Comparison of ENCODE assay signal across 15 mouse cellular contexts in the genomic region with DNA sequence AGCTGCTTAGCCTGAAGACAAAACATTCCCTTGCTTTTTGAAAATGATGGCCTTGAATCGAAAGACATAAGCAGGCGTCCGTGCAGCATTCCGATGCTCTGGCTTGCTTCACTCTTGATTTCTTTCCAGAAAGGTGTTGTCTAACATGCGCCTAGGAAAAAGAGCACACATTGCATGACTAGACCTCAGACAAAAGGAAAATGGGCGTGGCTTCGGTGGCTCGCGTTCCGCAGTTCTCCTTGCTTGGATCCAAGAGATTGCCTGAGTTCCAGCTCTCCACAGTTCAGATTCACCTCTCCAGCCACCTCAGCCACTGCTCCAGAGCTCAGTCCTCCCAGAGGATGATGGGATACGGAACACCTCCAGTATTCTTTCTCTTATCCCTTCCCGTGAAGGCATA.
DNase-seq lines count a peak whose midpoint lies in the region; ATAC-seq and TF ChIP-seq lines count a peak whose summit lies in the region.
"Had no signal": no experiment of that assay in that cellular context is flagged by ENCODE, and none has a peak within 500 bp of the region (broad histone marks: within the 10 kb centered on the region; RNA-seq: fewer than 3 reads in every experiment).

No protein-coding gene starts in this region.

- no peak overlapping the region for H3K9ac ChIP-seq in lung, embryonic 14.5 days
- H3K9ac ChIP-seq in stomach, embryonic 16.5 days (ENCODE audit: low read length): no peak overlapping the region
- H3K9ac ChIP-seq in stomach, postnatal 0 days (ENCODE audit: low read length): no peak overlapping the region
- no peak overlapping the region for H3K9ac ChIP-seq in limb, embryonic 14.5 days (ENCODE audit: low read depth, low read length, severe bottlenecking)
- H3K9ac ChIP-seq: liver, embryonic 13.5 days had no signal

- no peaks in the 10 kb centered on the region for H3K36me3 ChIP-seq in lung, embryonic 14.5 days (ENCODE audit: insufficient read depth)
- no peaks in the 10 kb centered on the region for H3K36me3 ChIP-seq in stomach, embryonic 16.5 days (ENCODE audit: control insufficient read depth, insufficient read depth, low read length)
- H3K36me3 ChIP-seq in stomach, postnatal 0 days (ENCODE audit: control insufficient read depth, insufficient read depth, low read length): no peaks in the 10 kb centered on the region
- no peaks in the 10 kb centered on the region for H3K36me3 ChIP-seq in limb, embryonic 14.5 days (ENCODE audit: control insufficient read depth, insufficient read depth, low read length)
- H3K36me3 ChIP-seq: liver, embryonic 13.5 days had no signal

- H3K9me3 ChIP-seq in lung, embryonic 14.5 days (ENCODE audit: low read depth, low read length): no peaks in the 10 kb centered on the region
- H3K9me3 ChIP-seq in stomach, embryonic 16.5 days (replicated peaks; ENCODE audit: control insufficient read depth, low read length): no peaks in the 10 kb centered on the region
- no peaks in the 10 kb centered on the region for H3K9me3 ChIP-seq in stomach, postnatal 0 days (ENCODE audit: control insufficient read depth, low read length)
- no peaks in the 10 kb centered on the region for H3K9me3 ChIP-seq in limb, embryonic 14.5 days (ENCODE audit: control insufficient read depth, low read length)
- H3K9me3 ChIP-seq: liver, embryonic 13.5 days had no signal

- no peaks in the 10 kb centered on the region for H3K27me3 ChIP-seq in lung, embryonic 14.5 days (ENCODE audit: insufficient read depth, low read length)
- no peaks in the 10 kb centered on the region for H3K27me3 ChIP-seq in stomach, embryonic 16.5 days (ENCODE audit: control insufficient read depth, insufficient read depth, low read length)
- no peaks in the 10 kb centered on the region for H3K27me3 ChIP-seq in stomach, postnatal 0 days (ENCODE audit: control insufficient read depth, insufficient read depth, low read length)
- H3K27me3 ChIP-seq in limb, embryonic 14.5 days (ENCODE audit: control insufficient read depth, insufficient read depth, low read length): no peaks in the 10 kb centered on the region
- H3K27me3 ChIP-seq: liver, embryonic 13.5 days; Patski had no signal

- DNase-seq in lung, embryonic 14.5 days: peak; percentile 17
- no peak for DNase-seq in lung, postnatal 10 days
- DNase-seq in stomach, postnatal 0 days (ENCODE audit: low spot score): no peak
- peak; percentile 67 for DNase-seq in WW6 (ENCODE audit: low read depth, low spot score)
- peak; percentile 25 for DNase-seq in limb, embryonic 14.5 days (ENCODE audit: low spot score)
- no peak for DNase-seq in gastrocnemius, postnatal 25 days
- DNase-seq: cerebellum, adult 2 months; gastrocnemius, adult 2 months; heart, adult 11 months; liver, embryonic 13.5 days; thymus, postnatal 14 days had no signal

- H3K27ac ChIP-seq in lung, embryonic 14.5 days (ENCODE audit: low read depth): no peak overlapping the region
- no peak overlapping the region for H3K27ac ChIP-seq in stomach, embryonic 16.5 days (ENCODE audit: low read length)
- H3K27ac ChIP-seq in stomach, postnatal 0 days (replicated peaks): no peak overlapping the region
- 0 out of 2 replicates have a peak overlapping the region, but pooled peaks have one; percentile 3 for H3K27ac ChIP-seq in limb, embryonic 14.5 days (replicated peaks; ENCODE audit: low read depth, low read length)
- H3K27ac ChIP-seq: gastrocnemius, adult 2 months; liver, embryonic 13.5 days had no signal

- ATAC-seq in lung, embryonic 14.5 days (ENCODE audit: insufficient read depth): no peak
- no peak for ATAC-seq in stomach, embryonic 16.5 days (ENCODE audit: insufficient read depth, low FRiP score)
- ATAC-seq in stomach, postnatal 0 days (ENCODE audit: low FRiP score, low TSS enrichment): no peak
- ATAC-seq in limb, embryonic 14.5 days (ENCODE audit: low FRiP score, low read depth): no peak
- ATAC-seq: intestine, embryonic 16.5 days; Patski had no signal

- TF ChIP-seq POLR2A in limb, embryonic 14.5 days (IDR thresholded peaks at IDR 0.05; ENCODE audit: borderline replicate concordance, extremely low read depth, insufficient read depth, insufficient read length): no peak

- no peaks in the 10 kb centered on the region for H3K4me1 ChIP-seq in lung, embryonic 14.5 days (ENCODE audit: insufficient read depth)
- H3K4me1 ChIP-seq in stomach, embryonic 16.5 days (ENCODE audit: control insufficient read depth, insufficient read depth, low read length): no peaks in the 10 kb centered on the region; the same call in 1 of the 2 replicates
- no peaks in the 10 kb centered on the region for H3K4me1 ChIP-seq in stomach, postnatal 0 days (replicated peaks; ENCODE audit: control insufficient read depth, insufficient read depth)
- H3K4me1 ChIP-seq in limb, embryonic 14.5 days (ENCODE audit: control insufficient read depth, insufficient read depth, low read length): peaks cover 3% of the 10 kb centered on the region; the same call in 1 of the 2 replicates
- H3K4me1 ChIP-seq: megakaryocyte, embryonic 14.5 days had no signal

- H3K4me3 ChIP-seq in lung, embryonic 14.5 days (ENCODE audit: low read depth, low read length): no peak overlapping the region
- H3K4me3 ChIP-seq in stomach, embryonic 16.5 days (replicated peaks; ENCODE audit: low read length): no peak overlapping the region
- no peak overlapping the region for H3K4me3 ChIP-seq in stomach, postnatal 0 days (ENCODE audit: low read depth, low read length)
- H3K4me3 ChIP-seq in limb, embryonic 14.5 days (replicated peaks; ENCODE audit: low read length): no peak overlapping the region
- H3K4me3 ChIP-seq: gastrocnemius, adult 2 months; liver, embryonic 13.5 days; megakaryocyte, embryonic 14.5 days had no signal

- no peak for TF ChIP-seq EP300 in stomach, postnatal 0 days (optimal IDR thresholded peaks at IDR 0.05)

- no peak overlapping the region for H3K4me2 ChIP-seq in lung, embryonic 14.5 days
- peak overlapping the region; percentile 6; the same call in 1 of the 2 replicates for H3K4me2 ChIP-seq in stomach, embryonic 16.5 days (ENCODE audit: low read depth, low read length)
- H3K4me2 ChIP-seq in stomach, postnatal 0 days (replicated peaks; ENCODE audit: low read depth): no peak overlapping the region
- H3K4me2 ChIP-seq in limb, embryonic 14.5 days (replicated peaks; ENCODE audit: low read depth, low read length, severe bottlenecking): no peak overlapping the region
- H3K4me2 ChIP-seq: liver, embryonic 13.5 days had no signal

- no peak for TF ChIP-seq CTCF in lung, embryonic 14.5 days (IDR thresholded peaks at IDR 0.05; ENCODE audit: low read depth)
- no peak for TF ChIP-seq CTCF in stomach, postnatal 0 days (IDR thresholded peaks at IDR 0.05; ENCODE audit: low read depth)

- 72% methylated on average over 12 of the region's 12 CpGs for WGBS in lung, embryonic 14.5 days
- WGBS in stomach, embryonic 16.5 days: 52% methylated on average over 12 of the region's 12 CpGs
- 56% methylated on average over 12 of the region's 12 CpGs for WGBS in stomach, postnatal 0 days
- WGBS in limb, embryonic 14.5 days: 70% methylated on average over 12 of the region's 12 CpGs

Comparison
In these comparisons a context has a peak if more than half of its experiments do, and no peak if none do; other contexts are left out.
1. DNase-seq: peak in lung, embryonic 14.5 days (single experiment), WW6 (single experiment) and limb, embryonic 14.5 days (single experiment); none in lung, postnatal 10 days (single experiment), stomach, postnatal 0 days (single experiment) and gastrocnemius, postnatal 25 days (single experiment).